26 mouse cellular contexts compared by ENCODE assay signal in the genomic region with DNA sequence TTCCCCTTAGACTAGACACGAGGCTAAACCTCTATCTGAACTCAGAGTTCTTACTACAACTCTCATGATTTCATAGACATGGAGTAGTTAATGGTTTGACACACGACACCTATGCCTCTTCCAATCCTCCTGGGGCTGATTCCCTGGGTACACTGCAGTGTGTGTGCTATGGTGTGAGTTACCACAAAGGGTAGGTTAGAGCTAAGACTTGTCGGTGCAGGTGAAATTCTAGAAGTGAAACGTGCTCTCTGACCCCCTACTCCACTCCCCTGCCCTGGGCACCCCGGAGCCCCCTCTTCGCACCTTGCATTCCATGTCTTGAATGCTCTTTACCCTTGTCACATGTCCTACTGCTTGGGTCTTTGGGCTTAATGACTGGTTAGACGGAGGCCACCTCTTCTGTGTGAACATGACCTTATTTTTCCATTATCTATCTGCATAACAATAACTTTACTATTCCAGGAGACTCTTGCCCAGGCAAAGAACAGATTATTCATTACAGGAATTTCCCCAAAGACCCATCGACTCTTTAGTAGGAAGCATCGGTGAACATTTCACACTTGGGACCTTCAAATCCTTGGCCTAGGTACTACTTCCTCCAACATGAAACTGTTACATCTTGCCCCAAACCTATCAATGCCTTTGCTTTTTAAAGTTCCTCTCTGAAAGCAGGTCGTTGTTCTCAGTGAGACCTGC. TPM values are rescaled to one million over a fixed set of nuclear protein-coding genes. Genes with fewer than 3 reads are reported as not detected.
A peak's percentile ranks its signal among the peaks of the same experiment; 100 is the strongest.
DNase-seq lines count a peak whose midpoint lies in the region; ATAC-seq and TF ChIP-seq lines count a peak whose summit lies in the region.
"Had no signal": no experiment of that assay in that cellular context is flagged by ENCODE, and none has a peak within 500 bp of the region (broad histone marks: within the 10 kb centered on the region; RNA-seq: fewer than 3 reads in every experiment).

No protein-coding gene starts in this region.

- TF ChIP-seq RAD21 in CH12.LX (IDR thresholded peaks at IDR 0.05; ENCODE audit: low read depth, low read length): no peak

- peaks cover 35 to 77% of the 10 kb centered on the region in 2 experiments for H3K4me1 ChIP-seq in CH12.LX (ENCODE audit: control insufficient read depth in 1 of 2, insufficient read depth in 2 of 2)
- no peaks in the 10 kb centered on the region for H3K4me1 ChIP-seq in embryonic facial prominence, embryonic 11.5 days (ENCODE audit: control insufficient read depth, insufficient read depth, low read length)
- H3K4me1 ChIP-seq in embryonic facial prominence, embryonic 14.5 days (ENCODE audit: control insufficient read depth, insufficient read depth, low read length): no peaks in the 10 kb centered on the region
- H3K4me1 ChIP-seq in forebrain, embryonic 15.5 days: no peaks in the 10 kb centered on the region
- H3K4me1 ChIP-seq: forebrain, embryonic 12.5 days had no signal

- 0 out of 2 replicates have a peak, but pooled peaks have one; percentile 50 for ATAC-seq in embryonic facial prominence, embryonic 11.5 days (replicated peaks; ENCODE audit: insufficient number of reproducible peaks, low FRiP score, low TSS enrichment, low read depth)
- peak; percentile 83 for ATAC-seq in embryonic facial prominence, embryonic 14.5 days (ENCODE audit: low read depth)
- ATAC-seq in forebrain, embryonic 15.5 days (replicated peaks): no peak
- ATAC-seq: activated CD4-positive, CD25-positive, alpha-beta regulatory T cell, adult 4 months; forebrain, embryonic 16.5 days; intestine, embryonic 15.5 days had no signal

- no peak for TF ChIP-seq CTCF in gastrocnemius, adult 2 months (IDR thresholded peaks at IDR 0.05)
- TF ChIP-seq CTCF in CH12.LX (conservative IDR thresholded peaks at IDR 0.05 in 1 of 2, IDR thresholded peaks at IDR 0.05 in 1 of 2; ENCODE audit: low read depth in 2 of 2, low read length in 2 of 2): no peak

- no peaks in the 10 kb centered on the region for H3K27me3 ChIP-seq in CH12.LX (replicated peaks)
- no peaks in the 10 kb centered on the region for H3K27me3 ChIP-seq in embryonic facial prominence, embryonic 11.5 days (ENCODE audit: control insufficient read depth, insufficient read depth, low read length)
- H3K27me3 ChIP-seq in embryonic facial prominence, embryonic 14.5 days (replicated peaks; ENCODE audit: control insufficient read depth, insufficient read depth, low read length): no peaks in the 10 kb centered on the region
- H3K27me3 ChIP-seq in forebrain, embryonic 15.5 days: no peaks in the 10 kb centered on the region
- H3K27me3 ChIP-seq: forebrain, embryonic 12.5 days; heart, embryonic 13.5 days; intestine, embryonic 15.5 days had no signal

- DNase-seq in gastrocnemius, adult 2 months: no peak
- DNase-seq in gastrocnemius, adult 8-10 months (ENCODE audit: low spot score in 2 of 2): no peak
- DNase-seq in CH12.LX (ENCODE audit: extremely low read depth): no peak
- no peak for DNase-seq in embryonic facial prominence, embryonic 11.5 days (ENCODE audit: low spot score)
- DNase-seq in embryonic facial prominence, embryonic 14.5 days (ENCODE audit: low spot score): no peak
- no peak for DNase-seq in B cell, adult 2 months
- no peak for DNase-seq in spleen, postnatal 14 days (ENCODE audit: low spot score in 2 of 2)
- DNase-seq: adrenal gland, postnatal 10 days; adrenal gland, postnatal 36 days; cerebellum, adult 18-20 months; cerebellum, adult 9-11 months; cerebellum, postnatal 25 days; gastrocnemius, postnatal 25 days; heart, adult 2 months; heart, postnatal 14 days; kidney, adult 11 months; kidney, adult 8-10 months had no signal

- H3K4me2 ChIP-seq in CH12.LX (ENCODE audit: insufficient read depth, low read depth, poor library complexity, severe bottlenecking): peak overlapping the region; percentile 11; the same call in 1 of the 2 replicates
- no peak overlapping the region for H3K4me2 ChIP-seq in embryonic facial prominence, embryonic 11.5 days (ENCODE audit: low read depth, low read length)
- H3K4me2 ChIP-seq in embryonic facial prominence, embryonic 14.5 days (ENCODE audit: low read depth, low read length): no peak overlapping the region
- H3K4me2 ChIP-seq in forebrain, embryonic 15.5 days (replicated peaks): no peak overlapping the region
- H3K4me2 ChIP-seq: forebrain, embryonic 12.5 days; heart, embryonic 13.5 days; hindbrain, embryonic 14.5 days; intestine, embryonic 15.5 days had no signal

- TF ChIP-seq POLR2A in CH12.LX (IDR thresholded peaks at IDR 0.05; ENCODE audit: low read depth, low read length): 0 out of 2 replicates have a peak, but pooled peaks have one; percentile 31

- dilution Hi-C loops in CH12.LX (cut with MboI; ENCODE audit: extremely low pct_ligation_motif_present, extremely low pct_unique_long_range_greater_than_20kb, low sequenced_read_pairs): no loop called here

- TF ChIP-seq EP300 in CH12.LX (IDR thresholded peaks at IDR 0.05; ENCODE audit: low read length): peak; percentile 86

- peak overlapping the region; percentile 58; the same call in 1 of the 2 replicates for H3K27ac ChIP-seq in gastrocnemius, adult 2 months
- H3K27ac ChIP-seq in CH12.LX (ENCODE audit: insufficient read depth, low read depth): peak overlapping the region; percentile 92
- H3K27ac ChIP-seq in embryonic facial prominence, embryonic 11.5 days (replicated peaks; ENCODE audit: low read depth, low read length): no peak overlapping the region
- H3K27ac ChIP-seq in embryonic facial prominence, embryonic 14.5 days (replicated peaks; ENCODE audit: low read depth, low read length): no peak overlapping the region
- no peak overlapping the region for H3K27ac ChIP-seq in forebrain, embryonic 15.5 days (replicated peaks)
- H3K27ac ChIP-seq: forebrain, embryonic 12.5 days; heart, adult 2 months; heart, embryonic 10.5 days; heart, embryonic 13.5 days; hindbrain, embryonic 14.5 days; intestine, embryonic 15.5 days had no signal

- H3K9me3 ChIP-seq in CH12.LX (replicated peaks; ENCODE audit: low read length): no peaks in the 10 kb centered on the region
- no peaks in the 10 kb centered on the region for H3K9me3 ChIP-seq in embryonic facial prominence, embryonic 11.5 days (replicated peaks; ENCODE audit: control insufficient read depth, low read length)
- H3K9me3 ChIP-seq in embryonic facial prominence, embryonic 14.5 days (ENCODE audit: control insufficient read depth, low read length): no peaks in the 10 kb centered on the region
- no peaks in the 10 kb centered on the region for H3K9me3 ChIP-seq in forebrain, embryonic 15.5 days
- H3K9me3 ChIP-seq: forebrain, embryonic 12.5 days; heart, embryonic 10.5 days; heart, embryonic 13.5 days; intestine, embryonic 15.5 days had no signal

- H3K9ac ChIP-seq in CH12.LX (ENCODE audit: insufficient read depth, low read depth): peak overlapping the region; percentile 65
- H3K9ac ChIP-seq in embryonic facial prominence, embryonic 11.5 days (replicated peaks; ENCODE audit: low read length): no peak overlapping the region
- H3K9ac ChIP-seq in embryonic facial prominence, embryonic 14.5 days (ENCODE audit: low read depth, low read length): no peak overlapping the region
- H3K9ac ChIP-seq in forebrain, embryonic 15.5 days (replicated peaks): no peak overlapping the region
- H3K9ac ChIP-seq: forebrain, embryonic 12.5 days; heart, embryonic 13.5 days; hindbrain, embryonic 14.5 days; intestine, embryonic 15.5 days had no signal

- intact Hi-C loops in gastrocnemius, adult 2 months (cut with DNase I): no loop called here

- WGBS in embryonic facial prominence, embryonic 11.5 days: 60% methylated on average over 10 of the region's 10 CpGs
- WGBS in embryonic facial prominence, embryonic 14.5 days: 59% methylated on average over 10 of the region's 10 CpGs
- WGBS in forebrain, embryonic 15.5 days: 76% methylated on average over 10 of the region's 10 CpGs

- H3K4me3 ChIP-seq in gastrocnemius, adult 2 months: no peak overlapping the region
- peak overlapping the region in 1 of 3 experiments; percentile 2 for H3K4me3 ChIP-seq in CH12.LX (replicated peaks in 1 of 3; ENCODE audit: low read depth in 2 of 3, low read length in 2 of 3, poor library complexity in 1 of 3)
- H3K4me3 ChIP-seq in embryonic facial prominence, embryonic 11.5 days (ENCODE audit: low read depth, low read length): no peak overlapping the region
- H3K4me3 ChIP-seq in embryonic facial prominence, embryonic 14.5 days (ENCODE audit: low read depth, low read length): no peak overlapping the region
- H3K4me3 ChIP-seq in forebrain, embryonic 15.5 days: no peak overlapping the region
- H3K4me3 ChIP-seq: erythroblast, embryonic 14.5 days; forebrain, embryonic 12.5 days; heart, adult 2 months; heart, embryonic 10.5 days; heart, embryonic 13.5 days; intestine, embryonic 15.5 days had no signal

- H3K36me3 ChIP-seq in CH12.LX (replicated peaks in 1 of 2; ENCODE audit: control insufficient read depth in 1 of 2, insufficient read depth in 1 of 2, low read length in 1 of 2): peaks cover 20 to 47% of the 10 kb centered on the region in 2 experiments
- H3K36me3 ChIP-seq in embryonic facial prominence, embryonic 11.5 days (replicated peaks; ENCODE audit: control insufficient read depth, insufficient read depth, low read depth, low read length): peaks cover 4% of the 10 kb centered on the region
- peaks cover 24% of the 10 kb centered on the region for H3K36me3 ChIP-seq in embryonic facial prominence, embryonic 14.5 days (ENCODE audit: control insufficient read depth, insufficient read depth, low read length)
- peaks cover 10% of the 10 kb centered on the region for H3K36me3 ChIP-seq in forebrain, embryonic 15.5 days

- in situ Hi-C loops in CH12.LX (cut with MboI; ENCODE audit: low pct_ligation_motif_present, low pct_unique_long_range_greater_than_20kb, low sequenced_read_pairs): no loop called here

- H3K79me2 ChIP-seq in CH12.LX (replicated peaks; ENCODE audit: control insufficient read depth, extremely low read depth, insufficient read depth, poor library complexity, severe bottlenecking): peaks cover 6% of the 10 kb centered on the region; the same call in 1 of the 2 replicates

TF ChIP-seq in CH12.LX, 34 proteins besides CTCF, POLR2A, EP300 and RAD21 (continues in another document):
- TF ChIP-seq NRF1 (IDR thresholded peaks at IDR 0.05; ENCODE audit: low read depth, low read length): no peak
- no peak for TF ChIP-seq ZC3H11A (IDR thresholded peaks at IDR 0.05; ENCODE audit: low read depth, low read length)
- TF ChIP-seq TCF12 (IDR thresholded peaks at IDR 0.05; ENCODE audit: low read depth, low read length): peak; percentile 79
- no peak; the same call in 1 of the 2 replicates for TF ChIP-seq NELFE (IDR thresholded peaks at IDR 0.05; ENCODE audit: low read depth, low read length)

RNA-seq across cellular contexts. Expression of gene Nfkbia, which starts 8.2 kb away (rescaled TPM):
- total RNA-seq in gastrocnemius, adult 2 months (2021): 10 to 100 TPM; 26.3 to 66.2 TPM
- 10 to 100 TPM; 18.1 to 43.5 (median 29.1) TPM for total RNA-seq in gastrocnemius, adult 8-10 months (2022)
- total RNA-seq in CH12.LX (2012; rRNA removed) (465 and 702 TPM in 2 replicates), CH12.LX (2014; rRNA removed) (138 and 178 TPM in 2 replicates)
- 115 and 143 TPM in 2 replicates for polyA plus RNA-seq in CH12.LX (2012; ENCODE audit: insufficient read length, low read depth)
- 56.9 and 60.7 TPM in 2 replicates for polyA plus RNA-seq in embryonic facial prominence, embryonic 11.5 days (2014; fragmentation: Nextera tagmentation; extraction: Ambion mirVana)
- polyA plus RNA-seq in embryonic facial prominence, embryonic 14.5 days (2014; fragmentation: Nextera tagmentation; extraction: Ambion mirVana): 101 and 102 TPM in 2 replicates
- 56.2 and 59.4 TPM in 2 replicates for polyA plus RNA-seq in forebrain, embryonic 15.5 days (2015; fragmentation: Nextera tagmentation; extraction: Ambion mirVana)

Comparison
In these comparisons a context has a peak if more than half of its experiments do, and no peak if none do; other contexts are left out.
1. H3K27ac ChIP-seq: peak in gastrocnemius, adult 2 months (single experiment) and CH12.LX (single experiment); none in embryonic facial prominence, embryonic 11.5 days (single experiment), embryonic facial prominence, embryonic 14.5 days (single experiment) and forebrain, embryonic 15.5 days (single experiment).